Mouse (Mus musculus): Measurements from ENCODE around the gene Sbk2. TPM values are rescaled to one million over a fixed set of nuclear protein-coding genes. Genes with fewer than 3 reads are reported as not detected.

The Sbk2 gene
- polyA plus RNA-seq, 1 experiment = 0.48 TPM

GRCm38 (mm10) chr7:4919096-4919495, 45.1 kb downstream of the Sbk2 start:
- TF ChIP-seq CTCF (IDR thresholded peaks at IDR 0.05; ENCODE audit: extremely low read depth, insufficient read depth, low read length) (no peak), POLR2A (IDR thresholded peaks at IDR 0.05; ENCODE audit: extremely low read depth, insufficient read depth, low read length) (no peak)
- Histone ChIP-seq H3K27ac (ENCODE audit: insufficient read depth, low read length) (no peak overlapping the region), H3K4me3 (ENCODE audit: insufficient read depth, low read length) (no peak overlapping the region), H3K4me1 (ENCODE audit: control insufficient read depth, insufficient read depth, low read length) (peaks cover 9% of the 10 kb centered on the region; the same call in 1 of the 2 replicates)

- peaks cover 10% of the 10 kb centered on the region; the same call in 1 of the 2 replicates for H3K4me1 ChIP-seq (ENCODE audit: control insufficient read depth, insufficient read depth, low read length)
Measured at GRCm38 (mm10) chr7:4918681-4919080, 45.5 kb downstream of the Sbk2 start.

GRCm38 (mm10) chr7:4917494-4917893, 46.7 kb downstream of the Sbk2 start:
- Histone ChIP-seq H3K4me1 (ENCODE audit: control insufficient read depth, insufficient read depth, low read length) (peaks cover 10% of the 10 kb centered on the region; the same call in 1 of the 2 replicates), H3K4me3 (ENCODE audit: insufficient read depth, low read length) (no peak overlapping the region), H3K27ac (ENCODE audit: insufficient read depth, low read length) (no peak overlapping the region)
- TF ChIP-seq CTCF (IDR thresholded peaks at IDR 0.05; ENCODE audit: extremely low read depth, insufficient read depth, low read length) (no peak), POLR2A (IDR thresholded peaks at IDR 0.05; ENCODE audit: extremely low read depth, insufficient read depth, low read length) (no peak)

More at GRCm38 (mm10) chr7:4918681-4919080, 45.5 kb downstream of the Sbk2 start:
- no peak for TF ChIP-seq POLR2A (IDR thresholded peaks at IDR 0.05; ENCODE audit: extremely low read depth, insufficient read depth, low read length)
- Histone ChIP-seq H3K4me3 (ENCODE audit: insufficient read depth, low read length) (no peak overlapping the region), H3K27ac (ENCODE audit: insufficient read depth, low read length) (no peak overlapping the region)

- TF ChIP-seq CTCF (IDR thresholded peaks at IDR 0.05; ENCODE audit: extremely low read depth, insufficient read depth, low read length) = no peak
- TF ChIP-seq POLR2A (IDR thresholded peaks at IDR 0.05; ENCODE audit: extremely low read depth, insufficient read depth, low read length) = 0 out of 2 replicates have a peak, but pooled peaks have one; percentile 9
- peaks cover 8% of the 10 kb centered on the region; the same call in 1 of the 2 replicates for H3K4me1 ChIP-seq (ENCODE audit: control insufficient read depth, insufficient read depth, low read length)
- H3K27ac ChIP-seq (ENCODE audit: insufficient read depth, low read length) = peak overlapping the region; percentile 73
- peak overlapping the region; percentile 84 for H3K4me3 ChIP-seq (ENCODE audit: insufficient read depth, low read length)
Measured at GRCm38 (mm10) chr7:4915669-4916416, 48.4 kb downstream of the Sbk2 start.

- Histone ChIP-seq H3K27ac (ENCODE audit: insufficient read depth, low read length) (peak within 1 kb of the TSS; percentile 88), H3K4me1 (ENCODE audit: control insufficient read depth, insufficient read depth, low read length) (peaks cover 8% of the 10 kb centered on the region; the same call in 1 of the 2 replicates), H3K4me3 (ENCODE audit: insufficient read depth, low read length) (peak within 1 kb of the TSS; percentile 84)
- TF ChIP-seq CTCF (IDR thresholded peaks at IDR 0.05; ENCODE audit: extremely low read depth, insufficient read depth, low read length) = no peak
- TF ChIP-seq POLR2A (IDR thresholded peaks at IDR 0.05; ENCODE audit: extremely low read depth, insufficient read depth, low read length) = peak; percentile 88
Measured at GRCm38 (mm10) chr7:4915007-4915665, 49.1 kb downstream of the Sbk2 start, which contains the start of gene Zfp628. TSS of gene Zfp628 (plus strand) at chr7:4915217.

GRCm38 (mm10) chr7:4912248-4912647, 52.0 kb downstream of the Sbk2 start:
- peaks cover 8% of the 10 kb centered on the region; the same call in 1 of the 2 replicates for H3K4me1 ChIP-seq (ENCODE audit: control insufficient read depth, insufficient read depth, low read length)
- no peak overlapping the region for H3K27ac ChIP-seq (ENCODE audit: insufficient read depth, low read length)
- TF ChIP-seq CTCF (IDR thresholded peaks at IDR 0.05; ENCODE audit: extremely low read depth, insufficient read depth, low read length) (no peak), POLR2A (IDR thresholded peaks at IDR 0.05; ENCODE audit: extremely low read depth, insufficient read depth, low read length) (no peak)
- H3K4me3 ChIP-seq (ENCODE audit: insufficient read depth, low read length) = no peak overlapping the region

GRCm38 (mm10) chr7:4911561-4911960, 52.6 kb downstream of the Sbk2 start:
- Histone ChIP-seq H3K4me1 (ENCODE audit: control insufficient read depth, insufficient read depth, low read length) (peaks cover 6% of the 10 kb centered on the region; the same call in 1 of the 2 replicates), H3K27ac (ENCODE audit: insufficient read depth, low read length) (no peak overlapping the region), H3K4me3 (ENCODE audit: insufficient read depth, low read length) (no peak overlapping the region)
- peak; percentile 46 for TF ChIP-seq CTCF (IDR thresholded peaks at IDR 0.05; ENCODE audit: extremely low read depth, insufficient read depth, low read length)
- no peak for TF ChIP-seq POLR2A (IDR thresholded peaks at IDR 0.05; ENCODE audit: extremely low read depth, insufficient read depth, low read length)

GRCm38 (mm10) chr7:4906466-4906950, 57.7 kb downstream of the Sbk2 start, which contains the start of gene Gm36210:
TSS of gene Gm36210 (minus strand) at chr7:4906516.
- Histone ChIP-seq H3K4me3 (ENCODE audit: insufficient read depth, low read length) (no peak within 1 kb of the TSS), H3K4me1 (ENCODE audit: control insufficient read depth, insufficient read depth, low read length) (no peaks in the 10 kb centered on the region), H3K27ac (ENCODE audit: insufficient read depth, low read length) (no peak within 1 kb of the TSS)
- TF ChIP-seq CTCF (IDR thresholded peaks at IDR 0.05; ENCODE audit: extremely low read depth, insufficient read depth, low read length) (no peak), POLR2A (IDR thresholded peaks at IDR 0.05; ENCODE audit: extremely low read depth, insufficient read depth, low read length) (no peak)

- TF ChIP-seq POLR2A (IDR thresholded peaks at IDR 0.05; ENCODE audit: extremely low read depth, insufficient read depth, low read length) (no peak), CTCF (IDR thresholded peaks at IDR 0.05; ENCODE audit: extremely low read depth, insufficient read depth, low read length) (no peak)
- Histone ChIP-seq H3K4me3 (ENCODE audit: insufficient read depth, low read length) (no peak overlapping the region), H3K4me1 (ENCODE audit: control insufficient read depth, insufficient read depth, low read length) (peaks cover 2% of the 10 kb centered on the region), H3K27ac (ENCODE audit: insufficient read depth, low read length) (no peak overlapping the region)
Measured at GRCm38 (mm10) chr7:4902404-4902803, 61.8 kb downstream of the Sbk2 start.
